27 mouse cellular contexts compared by ENCODE assay signal in the genomic region with DNA sequence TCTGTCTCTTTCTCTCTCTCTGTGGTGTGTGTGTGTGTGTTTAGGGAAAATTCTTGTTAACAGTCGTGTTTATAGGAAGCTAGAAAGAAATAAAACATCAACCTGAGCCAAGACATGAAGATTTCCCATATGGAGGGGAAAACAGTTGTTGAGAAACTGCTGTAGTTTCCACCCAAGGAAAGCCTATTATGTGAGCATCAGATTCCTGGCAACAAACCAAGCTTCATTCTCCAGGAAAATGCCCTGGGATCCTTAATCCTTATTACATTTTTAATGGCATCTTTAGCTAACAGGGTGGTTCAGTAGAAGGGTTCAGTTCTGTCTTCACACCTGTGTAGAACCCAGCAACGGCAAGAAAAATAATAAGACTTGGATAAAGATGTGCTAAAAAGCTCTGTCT. TPM values are rescaled to one million over a fixed set of nuclear protein-coding genes. Genes with fewer than 3 reads are reported as not detected.
DNase-seq lines count a peak whose midpoint lies in the region; ATAC-seq and TF ChIP-seq lines count a peak whose summit lies in the region.
"Had no signal": no experiment of that assay in that cellular context is flagged by ENCODE, and none has a peak within 500 bp of the region (broad histone marks: within the 10 kb centered on the region; RNA-seq: fewer than 3 reads in every experiment).

No protein-coding gene starts in this region.

- no peaks in the 10 kb centered on the region for H3K27me3 ChIP-seq in hindbrain, postnatal 0 days (ENCODE audit: insufficient read depth, low read length)
- H3K27me3 ChIP-seq in hindbrain, embryonic 13.5 days = no peaks in the 10 kb centered on the region
- no peaks in the 10 kb centered on the region for H3K27me3 ChIP-seq in midbrain, postnatal 0 days (ENCODE audit: insufficient read depth, low read length)
- no peaks in the 10 kb centered on the region for H3K27me3 ChIP-seq in midbrain, embryonic 16.5 days (ENCODE audit: control insufficient read depth, insufficient read depth, low read depth, low read length)
- H3K27me3 ChIP-seq: embryonic facial prominence, embryonic 12.5 days; embryonic facial prominence, embryonic 15.5 days; hindbrain, embryonic 12.5 days had no signal

- H3K4me1 ChIP-seq in hindbrain, postnatal 0 days (ENCODE audit: insufficient read depth, low read length) = no peaks in the 10 kb centered on the region
- H3K4me1 ChIP-seq in hindbrain, embryonic 13.5 days (replicated peaks) = no peaks in the 10 kb centered on the region
- no peaks in the 10 kb centered on the region for H3K4me1 ChIP-seq in midbrain, postnatal 0 days (ENCODE audit: insufficient read depth, low read length)
- H3K4me1 ChIP-seq in midbrain, embryonic 16.5 days (ENCODE audit: control insufficient read depth, insufficient read depth, low read length) = no peaks in the 10 kb centered on the region
- H3K4me1 ChIP-seq: embryonic facial prominence, embryonic 12.5 days; embryonic facial prominence, embryonic 15.5 days; hindbrain, embryonic 12.5 days had no signal

- H3K4me3 ChIP-seq in hindbrain, postnatal 0 days (ENCODE audit: low read length) = no peak overlapping the region
- H3K4me3 ChIP-seq in hindbrain, embryonic 13.5 days = no peak overlapping the region
- H3K4me3 ChIP-seq in midbrain, postnatal 0 days (ENCODE audit: low read depth, low read length) = no peak overlapping the region
- no peak overlapping the region for H3K4me3 ChIP-seq in midbrain, embryonic 16.5 days (ENCODE audit: low read depth, low read length)
- H3K4me3 ChIP-seq: embryonic facial prominence, embryonic 12.5 days; embryonic facial prominence, embryonic 15.5 days; gastrocnemius, adult 2 months; hindbrain, embryonic 12.5 days had no signal

- H3K9me3 ChIP-seq in hindbrain, postnatal 0 days (ENCODE audit: low read length) = no peaks in the 10 kb centered on the region
- no peaks in the 10 kb centered on the region for H3K9me3 ChIP-seq in hindbrain, embryonic 13.5 days
- no peaks in the 10 kb centered on the region for H3K9me3 ChIP-seq in midbrain, postnatal 0 days (ENCODE audit: low read length)
- no peaks in the 10 kb centered on the region for H3K9me3 ChIP-seq in midbrain, embryonic 16.5 days (replicated peaks; ENCODE audit: control insufficient read depth, low read length, poor library complexity, severe bottlenecking)
- H3K9me3 ChIP-seq: embryonic facial prominence, embryonic 12.5 days; embryonic facial prominence, embryonic 15.5 days; hindbrain, embryonic 12.5 days had no signal

- no peak for ATAC-seq in hindbrain, postnatal 0 days
- ATAC-seq in hindbrain, embryonic 13.5 days (ENCODE audit: low FRiP score) = no peak
- ATAC-seq in midbrain, postnatal 0 days (ENCODE audit: low FRiP score) = no peak
- ATAC-seq in midbrain, embryonic 16.5 days = no peak
- ATAC-seq: activated CD4-positive, CD25-positive, alpha-beta regulatory T cell, adult 4 months; CD4-positive, CD25-positive, alpha-beta regulatory T cell, adult 4 months; forebrain, embryonic 16.5 days; hindbrain, embryonic 16.5 days; inflammation-experienced regulatory T-cells, adult 6 months; intestine, embryonic 16.5 days had no signal

- H3K36me3 ChIP-seq in hindbrain, postnatal 0 days (ENCODE audit: insufficient read depth, low read length) = no peaks in the 10 kb centered on the region
- H3K36me3 ChIP-seq in hindbrain, embryonic 13.5 days = no peaks in the 10 kb centered on the region
- no peaks in the 10 kb centered on the region for H3K36me3 ChIP-seq in midbrain, postnatal 0 days (ENCODE audit: insufficient read depth, low read length)
- H3K36me3 ChIP-seq in midbrain, embryonic 16.5 days (ENCODE audit: control insufficient read depth, insufficient read depth, low read length) = no peaks in the 10 kb centered on the region
- H3K36me3 ChIP-seq: embryonic facial prominence, embryonic 12.5 days; embryonic facial prominence, embryonic 15.5 days; hindbrain, embryonic 12.5 days had no signal

- TF ChIP-seq CTCF in hindbrain, postnatal 0 days (IDR thresholded peaks at IDR 0.05; ENCODE audit: low read depth) = no peak
- TF ChIP-seq CTCF in midbrain, postnatal 0 days (IDR thresholded peaks at IDR 0.05) = no peak
- no peak for TF ChIP-seq CTCF in brain, embryonic 14.5 days (IDR thresholded peaks at IDR 0.05; ENCODE audit: borderline replicate concordance, extremely low read depth, insufficient read depth, insufficient read length)

- 59% methylated on average over 2 of the region's 2 CpGs for WGBS in hindbrain, postnatal 0 days
- 77% methylated on average over 2 of the region's 2 CpGs for WGBS in hindbrain, embryonic 13.5 days
- WGBS in midbrain, postnatal 0 days = 52% methylated on average over 2 of the region's 2 CpGs
- 80% methylated on average over 2 of the region's 2 CpGs for WGBS in midbrain, embryonic 16.5 days

- no peak overlapping the region for H3K9ac ChIP-seq in hindbrain, postnatal 0 days (replicated peaks; ENCODE audit: low read length)
- H3K9ac ChIP-seq in hindbrain, embryonic 13.5 days = no peak overlapping the region
- H3K9ac ChIP-seq in midbrain, postnatal 0 days (replicated peaks; ENCODE audit: low read length, poor library complexity, severe bottlenecking) = no peak overlapping the region
- H3K9ac ChIP-seq in midbrain, embryonic 16.5 days (ENCODE audit: low read depth, low read length) = no peak overlapping the region
- H3K9ac ChIP-seq: embryonic facial prominence, embryonic 12.5 days; embryonic facial prominence, embryonic 15.5 days; hindbrain, embryonic 12.5 days had no signal

- peak; percentile 59 for DNase-seq in hindbrain, postnatal 0 days (ENCODE audit: low spot score)
- DNase-seq in midbrain, postnatal 0 days (ENCODE audit: low spot score) = peak; percentile 52
- DNase-seq in brain, embryonic 14.5 days (ENCODE audit: low read depth) = peak; percentile 40
- DNase-seq in frontal cortex, adult 2 months (ENCODE audit: extremely low spot score in 1 of 2, low spot score in 1 of 2) = no peak
- DNase-seq: adrenal gland, postnatal 10 days; adrenal gland, postnatal 36 days; cerebellum, adult 11 months; cerebellum, adult 2 months; cerebellum, adult 9-11 months; cerebellum, postnatal 25 days; gastrocnemius, adult 2 months; gastrocnemius, postnatal 14 days; heart, adult 11 months had no signal

- H3K4me2 ChIP-seq in hindbrain, postnatal 0 days (ENCODE audit: low read depth, low read length) = no peak overlapping the region
- H3K4me2 ChIP-seq in hindbrain, embryonic 13.5 days = no peak overlapping the region
- H3K4me2 ChIP-seq in midbrain, postnatal 0 days (ENCODE audit: low read depth, low read length, poor library complexity, severe bottlenecking) = no peak overlapping the region
- no peak overlapping the region for H3K4me2 ChIP-seq in midbrain, embryonic 16.5 days (ENCODE audit: low read length)
- H3K4me2 ChIP-seq: embryonic facial prominence, embryonic 12.5 days; embryonic facial prominence, embryonic 15.5 days; heart, embryonic 11.5 days; hindbrain, embryonic 12.5 days had no signal

- no peak overlapping the region for H3K27ac ChIP-seq in hindbrain, postnatal 0 days
- no peak overlapping the region for H3K27ac ChIP-seq in hindbrain, embryonic 13.5 days
- no peak overlapping the region for H3K27ac ChIP-seq in midbrain, postnatal 0 days (ENCODE audit: low read depth, low read length)
- H3K27ac ChIP-seq in midbrain, embryonic 16.5 days (ENCODE audit: low read length) = no peak overlapping the region
- H3K27ac ChIP-seq: embryonic facial prominence, embryonic 12.5 days; embryonic facial prominence, embryonic 15.5 days; gastrocnemius, adult 2 months; hindbrain, embryonic 12.5 days had no signal

- TF ChIP-seq POLR2A in brain, embryonic 14.5 days (IDR thresholded peaks at IDR 0.05; ENCODE audit: borderline replicate concordance, extremely low read depth, insufficient read depth, insufficient read length, poor library complexity, severe bottlenecking) = no peak

RNA-seq across cellular contexts. Expression of a gene that starts 36.8 kb away (rescaled TPM):
- 62.3 and 69.5 TPM in 2 replicates for total RNA-seq in hindbrain, postnatal 0 days (2014; rRNA removed)
- polyA plus RNA-seq in hindbrain, postnatal 0 days (2015; fragmentation: Nextera tagmentation; extraction: Ambion mirVana) = 19.9 and 21.4 TPM in 2 replicates
- 11.1 and 12.7 TPM in 2 replicates for polyA plus RNA-seq in hindbrain, embryonic 13.5 days (2015; fragmentation: Nextera tagmentation; extraction: Ambion mirVana)
- total RNA-seq in midbrain, postnatal 0 days (2014; rRNA removed) = 51.5 and 55.6 TPM in 2 replicates
- polyA plus RNA-seq in midbrain, postnatal 0 days (2015; fragmentation: Nextera tagmentation; extraction: Ambion mirVana) = 16.5 and 16.9 TPM in 2 replicates
- 10.8 and 15.0 TPM in 2 replicates for polyA plus RNA-seq in midbrain, embryonic 16.5 days (2015; fragmentation: Nextera tagmentation; extraction: Ambion mirVana)
- polyA plus RNA-seq in brain, embryonic 14.5 days (2012; rRNA removed) = 28.4 and 44.0 TPM in 2 replicates
- 20.1 and 20.6 TPM in 2 replicates for polyA plus RNA-seq in frontal cortex, adult 2 months (2012; rRNA removed)
- total RNA-seq: common myeloid progenitor, adult 5-6 weeks; MEL had no signal
- polyA plus RNA-seq: activated CD4-positive, CD25-positive, alpha-beta regulatory T cell, adult 4 months; CD4-positive, CD25-positive, alpha-beta regulatory T cell, adult 4 months; inflammation-experienced regulatory T-cells, adult 6 months had no signal

Comparison
In these comparisons a context has a peak if more than half of its experiments do, and no peak if none do; other contexts are left out.
1. DNase-seq: peak in hindbrain, postnatal 0 days (single experiment), midbrain, postnatal 0 days (single experiment) and brain, embryonic 14.5 days (single experiment); none in frontal cortex, adult 2 months (0 of 2).